Mouse (Mus musculus) liver, embryonic 14.5 days (tissue): Measurements from ENCODE around the gene Enkd1. TPM values are rescaled to one million over a fixed set of nuclear protein-coding genes. Genes with fewer than 3 reads are reported as not detected.

Experiments
- ATAC-seq: fragments of 200-750 bp; cut with Nextera tagmentation; 2 replicates; pipeline ENCODE4 v1.8.0; 2017; ENCODE audit warnings: moderate number of reproducible peaks, mild to moderate bottlenecking, moderate library complexity; ENCODE audit not compliant: insufficient read depth
- DNase-seq, 3 experiments: peaks; one replicate each; pipeline ENCODE4 v3.0.0-alpha.2; 2012 to 2013; ENCODE audit warnings: low read depth in 3 of 3, low spot score in 3 of 3
- H3K27ac ChIP-seq: fragments of 300-500 bp; sonication (generic); 2 replicates; pipeline ENCODE4 v1.5.1; 2014; ENCODE audit warnings: moderate library complexity, mild to moderate bottlenecking, control low read depth, inconsistent platforms
- H3K27me3 ChIP-seq: fragments of 300-500 bp; sonication (generic); 2 replicates; pipeline ENCODE4 v1.6.1; 2014; ENCODE audit warnings: mild to moderate bottlenecking, low read length, moderate library complexity; ENCODE audit not compliant: control insufficient read depth, insufficient read depth
- H3K36me3 ChIP-seq: fragments of 300-500 bp; sonication (generic); replicated peaks from 2 replicates; pipeline ENCODE4 v1.6.1; 2014; ENCODE audit warnings: low read depth; ENCODE audit not compliant: control insufficient read depth, insufficient read depth
- H3K4me1 ChIP-seq, 2 experiments: fragments of 200-500 bp in 1 of 2; fragments of 300-500 bp in 1 of 2; sonication (generic) in 1 of 2; replicated peaks; 2 replicates each; pipeline ENCODE4 v1.6.1; 2012 to 2014; ENCODE audit warnings: antibody characterized with exemption in 1 of 2, inconsistent platforms in 1 of 2, low read length in 1 of 2; ENCODE audit not compliant: control insufficient read depth in 2 of 2, insufficient read depth in 2 of 2
- H3K4me2 ChIP-seq: fragments of 300-500 bp; sonication (generic); 2 replicates; pipeline ENCODE4 v1.6.1; 2014; ENCODE audit warnings: low read depth, mild to moderate bottlenecking, control low read depth, moderate library complexity
- H3K4me3 ChIP-seq, 2 experiments: fragments of 200-500 bp in 1 of 2; fragments of 300-500 bp in 1 of 2; sonication (generic) in 1 of 2; 2 replicates each; pipeline ENCODE4 v1.5.1; 2012 to 2014; ENCODE audit warnings: low read depth in 2 of 2, low read length in 2 of 2, mild to moderate bottlenecking in 2 of 2, control low read depth in 1 of 2, inconsistent platforms in 1 of 2, moderate library complexity in 1 of 2; ENCODE audit not compliant: insufficient read depth in 1 of 2
- H3K9ac ChIP-seq: fragments of 300-500 bp; sonication (generic); replicated peaks from 2 replicates; pipeline ENCODE4 v1.6.1; 2014; ENCODE audit warnings: mild to moderate bottlenecking, control low read depth, moderate library complexity
- H3K9me3 ChIP-seq: fragments of 300-500 bp; sonication (generic); 2 replicates; pipeline ENCODE4 v1.6.1; 2016; ENCODE audit warnings: low read length, mixed read lengths; ENCODE audit not compliant: control insufficient read depth
- CTCF ChIP-seq: IDR thresholded peaks from 2 replicates; pipeline ENCODE4 v1.5.1; 2016; ENCODE audit warnings: antibody characterized with exemption, low read depth, control low read depth
- EP300 ChIP-seq: IDR thresholded peaks from 2 replicates; pipeline ENCODE4 v1.6.1; 2016; ENCODE audit warnings: antibody characterized with exemption, low read depth
- WGBS: fragments of 180-500 bp; shearing (Covaris S2); extraction: QIAGEN DNeasy Blood & Tissue Kit; methylation state at CpG from one replicate; pipeline ENCODE4 v1.1.7; 2014; ENCODE audit not compliant: insufficient replicate concordance; 5-methylcytosine and 5-hydroxymethylcytosine counted together
- polyA plus RNA-seq, 2 experiments: library from polyadenylated mRNA; depleted of rRNA in 1 of 2; stranded (reverse) in 1 of 2; unstranded in 1 of 2; fragments of >200 nt; fragmentation: Nextera tagmentation in 1 of 2; extraction: Ambion mirVana in 1 of 2; gene quantifications; 2 replicates each; pipeline versions ENCODE4 v1.2.1 to v1.2.3; 2012 to 2014

Gene Enkd1
- polyA plus RNA-seq, 2 experiments: 4.8 to 7.8 TPM

DNA sequence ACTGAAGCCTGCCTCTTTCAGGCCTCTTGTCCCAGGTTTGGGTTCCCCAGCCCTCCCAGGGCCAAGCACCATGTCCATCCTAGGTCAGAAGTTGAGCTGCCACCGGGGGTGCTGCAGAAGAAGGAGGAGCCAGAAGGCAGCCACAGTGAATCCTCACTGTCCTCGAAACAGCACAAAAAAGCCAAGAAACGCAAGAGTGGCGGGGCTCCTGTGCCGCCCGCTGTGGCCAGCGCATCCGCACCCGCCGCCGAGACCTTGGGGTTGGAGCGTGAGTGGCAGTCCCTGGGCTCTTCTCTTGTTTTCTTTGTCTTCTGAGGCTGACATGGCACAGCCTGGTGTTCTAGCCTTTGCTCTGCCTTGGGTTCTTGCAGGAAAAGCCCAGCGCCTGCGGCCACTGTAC lies 1.3 kb upstream of the Enkd1 start:
- DNase-seq (no peak), ATAC-seq (no peak)
- Histone ChIP-seq H3K27me3 (no peaks in the 10 kb centered on the region), H3K4me2 (no peak overlapping the region), H3K4me3 (no peak overlapping the region), H3K9ac (no peak overlapping the region), H3K4me1 (peaks cover 0 to 12% of the 10 kb centered on the region in 2 experiments; a peak in 2 of 4 replicates), H3K27ac (no peak overlapping the region), H3K36me3 (no peaks in the 10 kb centered on the region), H3K9me3 (no peaks in the 10 kb centered on the region)
- TF ChIP-seq EP300 (no peak), CTCF (no peak)
- 79% methylated on average over 14 of the region's 14 CpGs for whole genome bisulfite sequencing

DNA sequence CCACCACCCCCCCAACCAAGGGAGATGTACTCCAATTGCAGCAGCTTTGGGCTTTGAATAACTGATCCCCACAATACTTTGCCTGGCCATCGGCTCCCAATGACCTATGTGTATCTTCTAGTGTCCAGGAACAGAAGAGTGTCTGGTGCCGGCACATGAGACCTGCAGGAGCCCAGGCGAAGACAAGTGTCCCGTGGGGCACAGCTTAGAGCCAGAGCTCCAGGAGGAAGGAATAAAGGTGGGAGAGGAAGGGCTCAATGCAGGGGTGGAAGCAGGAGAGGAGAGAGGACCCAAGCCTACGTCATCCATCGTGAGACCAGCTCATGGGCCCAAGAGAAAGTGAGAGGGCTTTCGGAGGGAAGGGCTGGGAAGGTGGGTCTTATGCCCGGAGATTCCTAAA lies 665 bp upstream of the Enkd1 start:
- no peak for TF ChIP-seq EP300
- no peak for TF ChIP-seq CTCF
- no peaks in the 10 kb centered on the region for H3K27me3 ChIP-seq
- ATAC-seq (no peak), DNase-seq (no peak)
- peaks cover 0 to 12% of the 10 kb centered on the region in 2 experiments; a peak in 2 of 4 replicates for H3K4me1 ChIP-seq
- 77% methylated on average over 8 of the region's 8 CpGs for WGBS
- no peak overlapping the region for H3K4me2 ChIP-seq
- no peak overlapping the region for H3K4me3 ChIP-seq
- H3K36me3 ChIP-seq: no peaks in the 10 kb centered on the region
- H3K27ac ChIP-seq: no peak overlapping the region
- no peak overlapping the region for H3K9ac ChIP-seq
- no peaks in the 10 kb centered on the region for H3K9me3 ChIP-seq

DNA sequence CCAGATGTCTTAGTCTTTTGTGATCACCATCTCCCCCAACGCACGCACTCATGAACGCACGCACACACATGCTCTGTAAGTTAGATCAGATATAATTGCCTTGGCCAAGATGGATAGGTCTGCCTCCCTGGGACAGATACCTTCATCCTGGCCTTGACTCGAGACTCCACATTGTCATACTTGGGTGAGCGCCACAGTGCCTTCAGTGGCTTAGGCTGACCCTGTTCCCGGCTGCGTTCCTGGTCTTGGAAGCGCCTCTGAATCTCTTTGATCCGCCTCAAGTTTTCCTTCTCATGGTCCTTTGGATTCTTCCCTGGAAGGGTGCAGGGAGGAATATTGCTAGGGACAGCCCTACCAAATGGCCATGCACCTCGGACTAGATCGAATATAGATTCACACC lies 1.6 kb downstream of the Enkd1 start:
- Histone ChIP-seq H3K9me3 (no peaks in the 10 kb centered on the region), H3K4me2 (no peak overlapping the region; the same call in 1 of the 2 replicates), H3K27me3 (no peaks in the 10 kb centered on the region), H3K4me3 (no peak overlapping the region), H3K27ac (no peak overlapping the region), H3K9ac (no peak overlapping the region), H3K36me3 (no peaks in the 10 kb centered on the region), H3K4me1 (peaks cover 2 to 16% of the 10 kb centered on the region in 2 experiments; a peak in 3 of 4 replicates)
- 72% methylated on average over 12 of the region's 12 CpGs for WGBS
- TF ChIP-seq CTCF: no peak
- no peak for TF ChIP-seq EP300
- ATAC-seq (no peak), DNase-seq (no peak)

DNA sequence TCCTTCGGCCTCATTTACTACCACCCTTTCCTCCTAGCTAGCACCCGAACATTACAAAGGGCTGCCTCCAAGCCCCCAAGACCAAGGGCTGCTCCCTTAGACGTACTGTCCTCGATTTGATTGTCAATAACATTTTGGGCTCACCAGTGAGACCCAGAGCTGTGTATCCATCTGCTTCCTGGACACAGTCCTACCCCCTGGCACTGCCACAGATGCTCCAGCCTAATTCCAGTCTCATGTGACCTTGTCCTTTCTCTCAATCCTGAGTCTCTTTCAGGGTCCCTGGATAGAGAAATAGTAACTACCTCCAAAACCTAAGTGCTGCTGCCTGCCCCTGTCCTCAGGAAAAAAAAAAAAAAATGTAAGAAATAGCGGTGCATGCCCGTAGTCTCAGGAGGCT lies 3.1 kb downstream of the Enkd1 start:
- no peak overlapping the region for H3K4me3 ChIP-seq
- H3K9me3 ChIP-seq: no peaks in the 10 kb centered on the region
- 73% methylated on average over 6 of the region's 6 CpGs for WGBS

DNA sequence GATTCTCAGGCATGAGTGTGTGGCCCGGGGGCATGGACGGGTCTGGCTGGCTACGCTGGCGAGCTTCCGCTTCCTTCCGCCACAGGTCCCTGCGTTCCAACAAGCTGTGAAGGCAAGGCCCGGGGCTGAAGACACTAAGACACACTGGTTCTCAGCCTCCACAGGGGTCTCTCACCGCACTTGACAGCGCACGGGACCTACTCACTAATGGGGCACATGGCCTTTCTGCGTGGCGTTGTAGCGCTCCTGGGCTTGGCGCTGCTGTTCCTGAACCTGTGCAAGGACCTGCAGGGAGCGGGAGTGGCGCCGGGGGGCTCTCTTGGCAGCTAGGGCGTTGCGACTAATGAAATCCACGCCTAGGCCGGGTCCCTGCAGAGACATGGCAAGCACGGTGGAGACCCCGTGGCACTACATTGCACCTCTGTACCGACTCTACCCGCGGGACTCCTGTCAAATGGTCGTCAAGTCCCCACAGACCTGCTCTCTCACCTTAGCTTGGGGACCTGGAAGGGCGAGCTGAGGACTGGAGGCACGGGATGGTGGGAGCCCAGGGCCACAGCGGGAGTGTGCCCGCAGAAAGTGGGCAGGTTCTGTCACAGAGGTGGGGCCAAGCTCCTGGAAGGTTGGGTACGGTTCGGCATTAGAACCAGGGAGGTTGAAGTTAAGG lies 3.7 kb downstream of the Enkd1 start:
- TF ChIP-seq EP300 (no peak), CTCF (no peak)
- Histone ChIP-seq H3K4me1 (peaks cover 2 to 21% of the 10 kb centered on the region in 2 experiments; a peak in 3 of 4 replicates), H3K27ac (no peak overlapping the region), H3K36me3 (no peaks in the 10 kb centered on the region), H3K4me3 (no peak overlapping the region), H3K9ac (no peak overlapping the region), H3K9me3 (no peaks in the 10 kb centered on the region), H3K4me2 (no peak overlapping the region), H3K27me3 (no peaks in the 10 kb centered on the region)
- 87% methylated on average over 34 of the region's 34 CpGs for WGBS
- DNase-seq: no peak
- no peak for ATAC-seq

More for the DNA sequence above, 3.1 kb downstream of the Enkd1 start:
- Histone ChIP-seq H3K4me1 (peaks cover 2 to 20% of the 10 kb centered on the region in 2 experiments; a peak in 3 of 4 replicates), H3K27ac (no peak overlapping the region), H3K4me2 (no peak overlapping the region), H3K36me3 (no peaks in the 10 kb centered on the region), H3K9ac (no peak overlapping the region), H3K27me3 (no peaks in the 10 kb centered on the region)
- ATAC-seq: no peak
- TF ChIP-seq EP300 (no peak), CTCF (no peak)
- no peak for DNase-seq
